Comparison of ENCODE assay signal across 10 mouse cellular contexts in genomic region chr2:162947736-162948135, GRCm38 (mm10). TPM values are rescaled to one million over a fixed set of nuclear protein-coding genes. Genes with fewer than 3 reads are reported as not detected.
DNase-seq lines count a peak whose midpoint lies in the region; ATAC-seq and TF ChIP-seq lines count a peak whose summit lies in the region.
"Had no signal": no experiment of that assay in that cellular context is flagged by ENCODE, and none has a peak within 500 bp of the region (broad histone marks: within the 10 kb centered on the region; RNA-seq: fewer than 3 reads in every experiment).

No protein-coding gene starts in this region.

- peaks cover 24% of the 10 kb centered on the region for H3K27me3 ChIP-seq in erythroblast, embryonic 14.5 days (ENCODE audit: control insufficient read depth)
- no peaks in the 10 kb centered on the region for H3K27me3 ChIP-seq in hindbrain, postnatal 0 days (ENCODE audit: insufficient read depth, low read length)
- 0 out of 2 replicates have a peak, but pooled peaks cover 5% of the 10 kb centered on the region for H3K27me3 ChIP-seq in limb, embryonic 15.5 days
- peaks cover 14% of the 10 kb centered on the region for H3K27me3 ChIP-seq in neural tube, embryonic 12.5 days (replicated peaks)
- H3K27me3 ChIP-seq: CH12.LX had no signal

- peaks cover 13% of the 10 kb centered on the region for H3K4me1 ChIP-seq in erythroblast, embryonic 14.5 days (ENCODE audit: control insufficient read depth)
- no peaks in the 10 kb centered on the region for H3K4me1 ChIP-seq in hindbrain, postnatal 0 days (ENCODE audit: insufficient read depth, low read length)
- peaks cover 13% of the 10 kb centered on the region for H3K4me1 ChIP-seq in limb, embryonic 15.5 days
- peaks cover 13% of the 10 kb centered on the region for H3K4me1 ChIP-seq in neural tube, embryonic 12.5 days

- H3K9me3 ChIP-seq in erythroblast, embryonic 14.5 days (ENCODE audit: control insufficient read depth, low read length) = no peaks in the 10 kb centered on the region
- H3K9me3 ChIP-seq in hindbrain, postnatal 0 days (ENCODE audit: low read length) = no peaks in the 10 kb centered on the region
- no peaks in the 10 kb centered on the region for H3K9me3 ChIP-seq in limb, embryonic 15.5 days
- no peaks in the 10 kb centered on the region for H3K9me3 ChIP-seq in neural tube, embryonic 12.5 days

- H3K4me3 ChIP-seq in erythroblast, embryonic 14.5 days (replicated peaks) = peak overlapping the region; percentile 39
- H3K4me3 ChIP-seq in hindbrain, postnatal 0 days (ENCODE audit: low read length) = no peak overlapping the region
- H3K4me3 ChIP-seq in limb, embryonic 15.5 days = peak overlapping the region; percentile 16
- H3K4me3 ChIP-seq in neural tube, embryonic 12.5 days = no peak overlapping the region

- DNase-seq in cerebellum, postnatal 14 days = peak; percentile 40 to 71
- DNase-seq in hindbrain, postnatal 0 days (ENCODE audit: low spot score) = peak; percentile 25
- DNase-seq in Muller cell, postnatal 12 days (ENCODE audit: inconsistent ontology term) = no peak
- no peak for DNase-seq in layer of hippocampus, adult 11-12 months (ENCODE audit: low spot score)

- no peak overlapping the region for H3K9ac ChIP-seq in hindbrain, postnatal 0 days (replicated peaks; ENCODE audit: low read length)
- no peak overlapping the region for H3K9ac ChIP-seq in limb, embryonic 15.5 days
- H3K9ac ChIP-seq in neural tube, embryonic 12.5 days = no peak overlapping the region

- no peaks in the 10 kb centered on the region for H3K36me3 ChIP-seq in erythroblast, embryonic 14.5 days (ENCODE audit: control insufficient read depth)
- no peaks in the 10 kb centered on the region for H3K36me3 ChIP-seq in hindbrain, postnatal 0 days (ENCODE audit: insufficient read depth, low read length)
- H3K36me3 ChIP-seq in limb, embryonic 15.5 days = no peaks in the 10 kb centered on the region
- H3K36me3 ChIP-seq in neural tube, embryonic 12.5 days = no peaks in the 10 kb centered on the region

- WGBS in hindbrain, postnatal 0 days = 31% methylated on average over 15 of the region's 15 CpGs
- 35% methylated on average over 15 of the region's 15 CpGs for WGBS in limb, embryonic 15.5 days
- WGBS in neural tube, embryonic 12.5 days = 47% methylated on average over 15 of the region's 15 CpGs

- ATAC-seq in erythroblast, adult 5-6 weeks (replicated peaks; ENCODE audit: low FRiP score, poor library complexity, severe bottlenecking) = no peak
- peak; percentile 53 for ATAC-seq in hindbrain, postnatal 0 days
- ATAC-seq in limb, embryonic 15.5 days (ENCODE audit: insufficient number of reproducible peaks, low FRiP score, low TSS enrichment, low read depth) = no peak
- peak; percentile 18; the same call in 1 of the 2 replicates for ATAC-seq in neural tube, embryonic 12.5 days (ENCODE audit: low FRiP score, low read depth)

- H3K4me2 ChIP-seq in hindbrain, postnatal 0 days (ENCODE audit: low read depth, low read length) = peak overlapping the region; percentile 26
- peak overlapping the region; percentile 41 for H3K4me2 ChIP-seq in limb, embryonic 15.5 days
- H3K4me2 ChIP-seq in neural tube, embryonic 12.5 days (replicated peaks) = peak overlapping the region; percentile 42

- no peak overlapping the region for H3K27ac ChIP-seq in hindbrain, postnatal 0 days
- H3K27ac ChIP-seq in limb, embryonic 15.5 days = no peak overlapping the region
- H3K27ac ChIP-seq in neural tube, embryonic 12.5 days = no peak overlapping the region

- TF ChIP-seq CTCF in hindbrain, postnatal 0 days (IDR thresholded peaks at IDR 0.05; ENCODE audit: low read depth) = no peak

RNA-seq across cellular contexts. Expression of gene L3mbtl1, which starts 4.5 kb away (rescaled TPM):
- 0.02 TPM in 1 of 2 replicates, not detected in the other for polyA plus RNA-seq in erythroblast, embryonic 14.5 days (2012)
- total RNA-seq in erythroblast, adult 5-6 weeks (2015; ENCODE audit: low replicate concordance) = not detected in 2 replicates
- 0.28 TPM in 1 of 2 replicates, not detected in the other for total RNA-seq in erythroblast, adult 5-6 weeks (2017; ENCODE audit: low replicate concordance)
- total RNA-seq in hindbrain, postnatal 0 days (2014; rRNA removed) = 10.9 and 38.4 TPM in 2 replicates
- polyA plus RNA-seq in hindbrain, postnatal 0 days (2015; fragmentation: Nextera tagmentation; extraction: Ambion mirVana) = 7.5 and 8.1 TPM in 2 replicates
- 0.12 and 0.22 TPM in 2 replicates for polyA plus RNA-seq in limb, embryonic 15.5 days (2015; fragmentation: Nextera tagmentation; extraction: Ambion mirVana)
- 0.28 and 0.49 TPM in 2 replicates for polyA plus RNA-seq in neural tube, embryonic 12.5 days (2016; fragmentation: Nextera tagmentation; extraction: Ambion mirVana)
- total RNA-seq: CH12.LX; hematopoietic stem cell, adult 5-6 weeks had no signal

RNA-seq across cellular contexts. Expression of gene Srsf6, which starts 16.4 kb away (rescaled TPM):
- 6.8 and 7.0 TPM in 2 replicates for polyA plus RNA-seq in erythroblast, embryonic 14.5 days (2012)
- 59.0 and 69.2 TPM in 2 replicates for total RNA-seq in erythroblast, adult 5-6 weeks (2015; ENCODE audit: low replicate concordance)
- 53.0 and 57.5 TPM in 2 replicates for total RNA-seq in erythroblast, adult 5-6 weeks (2017; ENCODE audit: low replicate concordance)
- 87.2 and 99.4 TPM in 2 replicates for total RNA-seq in hindbrain, postnatal 0 days (2014; rRNA removed)
- 124 and 135 TPM in 2 replicates for polyA plus RNA-seq in hindbrain, postnatal 0 days (2015; fragmentation: Nextera tagmentation; extraction: Ambion mirVana)
- polyA plus RNA-seq in limb, embryonic 15.5 days (2015; fragmentation: Nextera tagmentation; extraction: Ambion mirVana) = 179 and 186 TPM in 2 replicates
- 222 and 241 TPM in 2 replicates for polyA plus RNA-seq in neural tube, embryonic 12.5 days (2016; fragmentation: Nextera tagmentation; extraction: Ambion mirVana)

RNA-seq across cellular contexts. Expression of gene Sgk2, which starts 39.4 kb away (rescaled TPM):
- polyA plus RNA-seq in erythroblast, embryonic 14.5 days (2012) = not detected in 2 replicates
- not detected in 2 replicates for total RNA-seq in erythroblast, adult 5-6 weeks (2015; ENCODE audit: low replicate concordance)
- total RNA-seq in erythroblast, adult 5-6 weeks (2017; ENCODE audit: low replicate concordance) = not detected in 2 replicates
- total RNA-seq in hindbrain, postnatal 0 days (2014; rRNA removed) = 0.07 and 0.16 TPM in 2 replicates
- polyA plus RNA-seq in hindbrain, postnatal 0 days (2015; fragmentation: Nextera tagmentation; extraction: Ambion mirVana) = 0.11 and 0.23 TPM in 2 replicates
- polyA plus RNA-seq in limb, embryonic 15.5 days (2015; fragmentation: Nextera tagmentation; extraction: Ambion mirVana) = 0.05 TPM in 1 of 2 replicates, not detected in the other
- polyA plus RNA-seq in neural tube, embryonic 12.5 days (2016; fragmentation: Nextera tagmentation; extraction: Ambion mirVana) = 0.08 TPM in 1 of 2 replicates, not detected in the other
- total RNA-seq: CH12.LX; hematopoietic stem cell, adult 5-6 weeks had no signal

Comparison
In these comparisons a context has a peak if more than half of its experiments do, and no peak if none do; other contexts are left out.
1. H3K4me3 ChIP-seq: peak in erythroblast, embryonic 14.5 days (single experiment) and limb, embryonic 15.5 days (single experiment); none in hindbrain, postnatal 0 days (single experiment) and neural tube, embryonic 12.5 days (single experiment).
2. ATAC-seq: peak in hindbrain, postnatal 0 days (single experiment) and neural tube, embryonic 12.5 days (single experiment); none in erythroblast, adult 5-6 weeks (single experiment) and limb, embryonic 15.5 days (single experiment).
3. DNase-seq: peak in cerebellum, postnatal 14 days (2 of 2) and hindbrain, postnatal 0 days (single experiment); none in Muller cell, postnatal 12 days (single experiment) and layer of hippocampus, adult 11-12 months (single experiment).
4. RNA of gene Srsf6, which starts 16.4 kb away (polyA plus RNA-seq): 222 to 241 TPM in neural tube, embryonic 12.5 days, 179 to 186 TPM in limb, embryonic 15.5 days and 124 to 135 TPM in hindbrain, postnatal 0 days; 6.8 to 7.0 TPM in erythroblast, embryonic 14.5 days; every median in the first group is over 10 times any median in the second.
5. Peak in every context shown above with its lines, with median percentiles within 50 percentile points of each other: H3K4me2 ChIP-seq.